Mouse (Mus musculus): ENCODE measurements around the gene Hmces. TPM values are rescaled to one million over a fixed set of nuclear protein-coding genes. Genes with fewer than 3 reads are reported as not detected.
A peak's percentile ranks its signal among the peaks of the same experiment; 100 is the strongest.
"Not testable (repeated sequence)": the region's sequence is repeated elsewhere in the genome, so short reads cannot be mapped to it uniquely, and the experiment has no call there.

The Hmces gene
- polyA plus RNA-seq, 1 experiment from 2014 or later = 64.6 TPM

DNA sequence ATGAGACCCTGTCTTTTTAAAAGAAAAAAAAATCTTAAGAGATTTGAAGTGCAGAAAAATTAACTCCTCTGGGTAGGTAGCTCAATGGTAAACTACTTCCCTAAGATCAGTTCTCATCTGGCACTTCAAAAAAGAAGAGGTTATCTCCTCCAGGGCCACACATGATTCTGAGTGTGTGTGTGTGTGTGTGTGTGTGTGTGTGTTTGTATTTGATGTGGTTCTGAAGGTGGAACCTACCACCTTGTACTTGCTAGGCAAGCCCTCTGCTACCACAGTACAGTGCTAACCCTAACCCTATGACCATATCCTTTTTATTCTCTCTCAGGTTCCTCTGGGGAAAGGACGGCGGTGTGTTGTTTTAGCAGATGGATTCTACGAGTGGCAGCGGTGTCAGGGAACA lies 7.5 kb downstream of the Hmces start:
- H3K4me1 ChIP-seq = 0 out of 2 replicates have a peak, but pooled peaks cover 3% of the 10 kb centered on the region
- H3K4me3 ChIP-seq = no peak overlapping the region
- H3K4me2 ChIP-seq = no peak overlapping the region
- no peaks in the 10 kb centered on the region for H3K27me3 ChIP-seq
- H3K9ac ChIP-seq = no peak overlapping the region
- H3K36me3 ChIP-seq = peaks cover 87% of the 10 kb centered on the region
- no peak for ATAC-seq (ENCODE audit: insufficient number of reproducible peaks, insufficient read depth, low FRiP score, low TSS enrichment, low read depth)
- WGBS = 90% methylated on average over 4 of the region's 4 CpGs
- H3K9me3 ChIP-seq = no peaks in the 10 kb centered on the region
- no peak overlapping the region for H3K27ac ChIP-seq

DNA sequence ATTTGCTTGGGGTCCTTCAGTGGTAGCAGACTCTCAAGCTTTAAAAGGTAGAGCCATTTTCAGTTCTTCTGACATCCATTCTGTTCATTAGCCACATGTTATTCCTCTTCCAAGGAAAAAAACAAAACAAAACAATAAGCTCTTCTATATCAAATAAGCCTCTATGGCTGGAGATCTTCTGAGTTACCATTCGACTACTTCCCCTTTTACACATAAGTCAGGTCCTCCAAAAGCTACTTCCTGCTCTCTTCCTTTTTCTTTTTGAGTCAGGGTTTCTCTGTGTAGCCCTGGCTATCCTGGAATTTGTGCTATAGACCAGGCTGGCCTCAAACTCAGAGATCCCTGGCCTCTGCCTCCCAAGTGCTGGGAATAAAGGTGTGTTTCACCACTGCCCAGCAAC lies 9.9 kb downstream of the Hmces start:
- peaks cover 72% of the 10 kb centered on the region for H3K36me3 ChIP-seq
- H3K9me3 ChIP-seq = no peaks in the 10 kb centered on the region
- no peak overlapping the region for H3K27ac ChIP-seq
- WGBS = 85% methylated on average over 1 of the region's 1 CpGs
- no peak overlapping the region for H3K9ac ChIP-seq
- ATAC-seq (ENCODE audit: insufficient number of reproducible peaks, insufficient read depth, low FRiP score, low TSS enrichment, low read depth) = no peak
- H3K4me1 ChIP-seq = no peaks in the 10 kb centered on the region
- no peaks in the 10 kb centered on the region for H3K27me3 ChIP-seq
- no peak overlapping the region for H3K4me3 ChIP-seq
- H3K4me2 ChIP-seq = no peak overlapping the region

GRCm38 (mm10) chr6:87935037-87935436 lies 21.3 kb downstream of the Hmces start:
- WGBS = 83% methylated on average over 5 of the region's 5 CpGs
- Histone ChIP-seq H3K27me3 (no peaks in the 10 kb centered on the region), H3K4me1 (peaks cover 6% of the 10 kb centered on the region), H3K9ac (no peak overlapping the region), H3K27ac (no peak overlapping the region), H3K4me3 (no peak overlapping the region), H3K36me3 (peaks cover 64% of the 10 kb centered on the region), H3K4me2 (no peak overlapping the region), H3K9me3 (no peaks in the 10 kb centered on the region)
- ATAC-seq (ENCODE audit: insufficient number of reproducible peaks, insufficient read depth, low FRiP score, low TSS enrichment, low read depth) = no peak

DNA sequence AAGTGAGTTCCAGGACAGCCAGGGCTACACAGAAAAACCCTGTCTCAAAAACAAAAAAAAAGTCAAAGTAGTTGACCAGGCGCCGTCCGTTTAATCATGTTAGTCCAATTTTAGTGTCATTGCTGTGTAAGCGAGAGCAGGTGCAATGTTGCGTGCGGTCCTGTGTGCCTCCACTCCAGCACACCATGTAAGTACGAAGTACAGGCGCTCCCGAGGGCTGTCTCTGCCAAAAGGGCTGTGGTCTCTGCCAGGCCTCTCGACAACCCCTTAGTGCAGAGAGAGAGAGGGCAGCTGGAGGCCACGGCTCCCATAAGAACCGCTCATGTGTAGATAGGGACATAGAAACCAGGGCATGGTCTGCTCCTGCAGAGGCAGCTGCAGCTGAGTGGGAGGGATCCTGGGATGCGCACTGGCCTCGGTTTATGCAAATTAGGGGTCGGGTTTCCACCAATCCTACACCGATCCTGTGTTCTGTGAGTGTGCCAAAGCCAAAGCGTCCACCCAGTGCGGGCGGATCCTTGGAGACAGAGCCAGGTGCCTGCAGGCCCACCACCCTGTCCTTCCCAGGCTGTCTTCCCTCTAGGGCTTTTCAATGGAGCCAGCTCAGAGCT lies 23.5 kb downstream of the Hmces start:
- Histone ChIP-seq H3K27ac (0 out of 2 replicates have a peak overlapping the region, but pooled peaks have one; percentile 22), H3K4me1 (peaks cover 6% of the 10 kb centered on the region), H3K9me3 (no peaks in the 10 kb centered on the region), H3K27me3 (no peaks in the 10 kb centered on the region), H3K4me3 (no peak overlapping the region), H3K4me2 (no peak overlapping the region), H3K36me3 (peaks cover 52% of the 10 kb centered on the region), H3K9ac (no peak overlapping the region)
- WGBS = 42% methylated on average over 19 of the region's 19 CpGs
- ATAC-seq (ENCODE audit: insufficient number of reproducible peaks, insufficient read depth, low FRiP score, low TSS enrichment, low read depth) = 0 out of 2 replicates have a peak, but pooled peaks have one; percentile 59

GRCm38 (mm10) chr6:87938941-87939340 lies 25.2 kb downstream of the Hmces start:
- Histone ChIP-seq H3K27me3 (no peaks in the 10 kb centered on the region), H3K9me3 (no peaks in the 10 kb centered on the region), H3K4me3 (no peak overlapping the region), H3K9ac (no peak overlapping the region), H3K36me3 (peaks cover 39% of the 10 kb centered on the region), H3K4me2 (no peak overlapping the region), H3K4me1 (peaks cover 6% of the 10 kb centered on the region), H3K27ac (no peak overlapping the region)
- WGBS = 87% methylated on average over 3 of the region's 3 CpGs
- no peak for ATAC-seq (ENCODE audit: insufficient number of reproducible peaks, insufficient read depth, low FRiP score, low TSS enrichment, low read depth)

DNA sequence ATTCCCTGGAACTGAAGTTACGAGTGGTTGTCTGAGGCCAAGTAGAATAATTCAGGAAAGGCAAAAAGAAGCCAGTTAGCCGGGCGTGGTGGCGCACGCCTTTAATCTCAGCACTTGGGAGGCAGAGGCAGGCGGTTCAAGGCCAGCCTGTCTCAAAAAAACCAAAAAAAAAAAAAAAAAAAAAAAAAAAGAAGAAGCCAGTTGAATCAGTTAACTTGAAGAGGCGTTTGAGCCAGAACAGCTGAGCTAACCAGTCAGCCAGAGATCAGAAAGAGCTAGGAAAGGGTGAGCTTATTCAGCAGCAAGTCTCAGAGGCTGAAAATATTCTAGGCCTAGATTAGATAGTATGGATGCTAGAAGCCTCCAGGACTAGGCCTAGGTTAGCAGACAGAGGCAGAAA lies 28.4 kb downstream of the Hmces start:
- Histone ChIP-seq H3K36me3 (peaks cover 9% of the 10 kb centered on the region; the same call in 1 of the 2 replicates), H3K4me3 (no peak overlapping the region), H3K4me2 (no peak overlapping the region), H3K9ac (no peak overlapping the region), H3K4me1 (peaks cover 5% of the 10 kb centered on the region), H3K27me3 (no peaks in the 10 kb centered on the region), H3K27ac (no peak overlapping the region), H3K9me3 (0 out of 2 replicates have a peak, but pooled peaks cover 4% of the 10 kb centered on the region)
- no peak for ATAC-seq (ENCODE audit: insufficient number of reproducible peaks, insufficient read depth, low FRiP score, low TSS enrichment, low read depth)
- 83% methylated on average over 7 of the region's 7 CpGs for WGBS

DNA sequence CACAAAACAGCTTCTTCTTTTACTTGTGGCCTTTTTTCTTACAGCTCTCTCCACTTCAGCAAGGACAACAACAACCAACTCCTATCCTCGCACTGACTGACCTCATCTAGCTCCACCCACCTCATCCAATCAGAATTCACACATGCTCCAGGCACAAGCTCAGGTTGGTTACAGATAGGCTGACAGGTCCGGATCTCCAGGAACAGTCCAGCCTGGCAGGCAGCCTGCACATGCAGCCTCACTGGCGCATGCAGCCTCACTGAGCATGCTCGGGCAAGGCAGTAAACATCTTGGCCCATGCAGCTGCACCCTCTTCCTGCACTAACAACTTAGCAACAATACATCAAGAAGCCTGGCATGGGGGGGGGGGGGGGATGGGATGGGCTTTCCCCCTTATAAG lies 48.7 kb downstream of the Hmces start:
- H3K9me3 ChIP-seq = peaks cover 13% of the 10 kb centered on the region; the same call in 1 of the 2 replicates
- not testable (repeated sequence) for H3K27ac ChIP-seq; H3K27me3 ChIP-seq; H3K9ac ChIP-seq; H3K4me2 ChIP-seq; H3K36me3 ChIP-seq; H3K4me3 ChIP-seq; ATAC-seq (ENCODE audit: insufficient number of reproducible peaks, insufficient read depth, low FRiP score, low TSS enrichment, low read depth); H3K4me1 ChIP-seq
- WGBS = 65% methylated on average over 4 of the region's 4 CpGs

GRCm38 (mm10) chr6:87970041-87970440 lies 56.3 kb downstream of the Hmces start:
- ATAC-seq (ENCODE audit: insufficient number of reproducible peaks, insufficient read depth, low FRiP score, low TSS enrichment, low read depth) = no peak
- 17% methylated on average over 2 of the region's 2 CpGs for WGBS

DNA sequence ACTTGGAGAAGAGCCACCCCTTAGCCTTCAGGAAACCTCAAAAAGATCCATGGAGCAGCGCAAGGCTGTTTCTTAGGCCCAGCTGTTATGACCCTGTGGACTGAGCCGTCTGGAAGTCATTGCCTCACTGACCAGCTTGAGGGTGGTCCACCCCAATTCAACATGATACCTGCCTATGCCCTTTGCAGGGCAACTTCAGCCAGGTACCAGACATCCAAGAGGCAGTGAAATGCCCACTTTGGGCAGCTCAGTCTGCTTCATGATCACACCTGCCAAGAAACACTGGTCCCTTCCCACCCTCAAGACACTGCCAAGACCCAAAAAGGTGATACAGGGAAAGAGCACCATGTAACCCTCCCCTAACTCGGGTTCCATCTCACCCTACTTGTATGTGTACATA lies 66.0 kb downstream of the Hmces start:
- H3K27ac ChIP-seq = peak overlapping the region; percentile 96
- 67% methylated on average over 3 of the region's 3 CpGs for WGBS
- H3K9me3 ChIP-seq = no peaks in the 10 kb centered on the region
- H3K4me1 ChIP-seq = peaks cover 22% of the 10 kb centered on the region
- H3K27me3 ChIP-seq = no peaks in the 10 kb centered on the region
- peak overlapping the region; percentile 97; the same call in 1 of the 2 replicates for H3K9ac ChIP-seq
- H3K4me3 ChIP-seq = peak overlapping the region; percentile 94
- H3K36me3 ChIP-seq = peaks cover 17% of the 10 kb centered on the region
- H3K4me2 ChIP-seq = peak overlapping the region; percentile 81
- ATAC-seq (ENCODE audit: insufficient number of reproducible peaks, insufficient read depth, low FRiP score, low TSS enrichment, low read depth) = no peak

More at GRCm38 (mm10) chr6:87970041-87970440, 56.3 kb downstream of the Hmces start:
- Histone ChIP-seq H3K27me3 (no peaks in the 10 kb centered on the region), H3K4me1 (no peaks in the 10 kb centered on the region), H3K9ac (no peak overlapping the region), H3K9me3 (no peaks in the 10 kb centered on the region), H3K4me3 (no peak overlapping the region), H3K4me2 (no peak overlapping the region), H3K27ac (no peak overlapping the region), H3K36me3 (no peaks in the 10 kb centered on the region)

GRCm38 (mm10) chr6:87980374-87981029 lies 66.8 kb downstream of the Hmces start:
- WGBS = under 1% methylated on average over 66 of the region's 66 CpGs

GRCm38 (mm10) chr6:87981030-87981485 lies 67.3 kb downstream of the Hmces start:
- peak overlapping the region; percentile 81 for H3K4me2 ChIP-seq
- peak overlapping the region; percentile 96 for H3K27ac ChIP-seq
- H3K4me3 ChIP-seq = peak overlapping the region; percentile 94
- ATAC-seq (ENCODE audit: insufficient number of reproducible peaks, insufficient read depth, low FRiP score, low TSS enrichment, low read depth) = peak; percentile 29; the same call in 1 of the 2 replicates
- peak overlapping the region; percentile 97 for H3K9ac ChIP-seq
- peaks cover 24% of the 10 kb centered on the region for H3K36me3 ChIP-seq
- no peaks in the 10 kb centered on the region for H3K9me3 ChIP-seq
- H3K4me1 ChIP-seq = peaks cover 22% of the 10 kb centered on the region
- no peaks in the 10 kb centered on the region for H3K27me3 ChIP-seq
- 0% methylated on average over 33 of the region's 56 CpGs for WGBS

More at GRCm38 (mm10) chr6:87980374-87981029, 66.8 kb downstream of the Hmces start:
- H3K4me2 ChIP-seq = peak overlapping the region; percentile 81
- H3K4me1 ChIP-seq = peaks cover 22% of the 10 kb centered on the region
- peak; percentile 79 for ATAC-seq (ENCODE audit: insufficient number of reproducible peaks, insufficient read depth, low FRiP score, low TSS enrichment, low read depth)
- H3K9me3 ChIP-seq = no peaks in the 10 kb centered on the region
- H3K36me3 ChIP-seq = peaks cover 23% of the 10 kb centered on the region
- H3K9ac ChIP-seq = peak overlapping the region; percentile 97
- H3K4me3 ChIP-seq = peak overlapping the region; percentile 94
- peak overlapping the region; percentile 96 for H3K27ac ChIP-seq
- no peaks in the 10 kb centered on the region for H3K27me3 ChIP-seq

Measured in embryonic facial prominence, embryonic 13.5 days (tissue).